ENCODE assay signal across 15 mouse cellular contexts in genomic region chr16:43951591-43951990, GRCm38 (mm10). TPM values are rescaled to one million over a fixed set of nuclear protein-coding genes. Genes with fewer than 3 reads are reported as not detected.
DNase-seq lines count a peak whose midpoint lies in the region; ATAC-seq and TF ChIP-seq lines count a peak whose summit lies in the region.
"Had no signal": no experiment of that assay in that cellular context is flagged by ENCODE, and none has a peak within 500 bp of the region (broad histone marks: within the 10 kb centered on the region; RNA-seq: fewer than 3 reads in every experiment).

No protein-coding gene starts in this region.

- ATAC-seq in erythroid progenitor cell, adult 5-6 weeks (replicated peaks; ENCODE audit: low FRiP score, poor library complexity, severe bottlenecking), result peak; percentile 34; the same call in 1 of the 2 replicates
- ATAC-seq in megakaryocyte progenitor cell, adult 5-6 weeks (replicated peaks; ENCODE audit: poor library complexity), result peak; percentile 96
- ATAC-seq: hindbrain, embryonic 16.5 days; Patski had no signal

- intact Hi-C loops in gastrocnemius, adult 2 months (cut with DNase I), result no loop called here

- 85% methylated on average over 4 of the region's 4 CpGs for WGBS in forebrain, embryonic 10.5 days

- no peaks in the 10 kb centered on the region for H3K4me1 ChIP-seq in forebrain, embryonic 10.5 days
- H3K4me1 ChIP-seq: limb, embryonic 12.5 days; midbrain, embryonic 12.5 days had no signal

- peaks cover 5% of the 10 kb centered on the region; the same call in 1 of the 2 replicates for H3K36me3 ChIP-seq in forebrain, embryonic 10.5 days (replicated peaks)
- H3K36me3 ChIP-seq: limb, embryonic 12.5 days; midbrain, embryonic 12.5 days had no signal

- H3K27ac ChIP-seq in gastrocnemius, adult 2 months, result no peak overlapping the region
- H3K27ac ChIP-seq in forebrain, embryonic 10.5 days, result no peak overlapping the region
- H3K27ac ChIP-seq: limb, embryonic 12.5 days; midbrain, embryonic 12.5 days had no signal

- TF ChIP-seq CTCF in gastrocnemius, adult 2 months (IDR thresholded peaks at IDR 0.05), result no peak

- no peak overlapping the region for H3K4me3 ChIP-seq in gastrocnemius, adult 2 months
- no peak overlapping the region for H3K4me3 ChIP-seq in forebrain, embryonic 10.5 days
- H3K4me3 ChIP-seq: erythroblast, embryonic 14.5 days; limb, embryonic 12.5 days; midbrain, embryonic 12.5 days had no signal

- no peaks in the 10 kb centered on the region for H3K9me3 ChIP-seq in forebrain, embryonic 10.5 days
- H3K9me3 ChIP-seq: limb, embryonic 12.5 days; midbrain, embryonic 12.5 days had no signal

- no peaks in the 10 kb centered on the region for H3K27me3 ChIP-seq in forebrain, embryonic 10.5 days (ENCODE audit: poor library complexity, severe bottlenecking)
- H3K27me3 ChIP-seq: limb, embryonic 12.5 days; midbrain, embryonic 12.5 days; Patski had no signal

- peak; percentile 39 for DNase-seq in gastrocnemius, adult 2 months
- DNase-seq in gastrocnemius, adult 18-20 months (ENCODE audit: low spot score), result no peak
- peak; percentile 91 for DNase-seq in A20 (ENCODE audit: low read depth, low spot score)
- DNase-seq in cerebellum, postnatal 4 days (ENCODE audit: low spot score in 2 of 2), result no peak
- no peak for DNase-seq in thymus, postnatal 25 days
- no peak for DNase-seq in forebrain, embryonic 10.5 days (ENCODE audit: extremely low spot score, low spot score)
- DNase-seq: cerebellum, postnatal 14 days; kidney, postnatal 4 days had no signal

RNA-seq across cellular contexts. Expression of gene Qtrt2, which starts 25.0 kb away (rescaled TPM):
- total RNA-seq in gastrocnemius, adult 2 months (2021), result 10 to 100 TPM; 11.0 to 11.4 TPM
- 10 to 100 TPM in 1 of 2 experiments, 1 to 10 TPM in 1; 6.7 to 12.5 TPM for total RNA-seq in gastrocnemius, adult 18-20 months (2021)
- 1.3 and 6.5 TPM in 2 replicates for total RNA-seq in erythroid progenitor cell, adult 5-6 weeks (2015; ENCODE audit: low replicate concordance)
- total RNA-seq in erythroid progenitor cell, adult 5-6 weeks (2017; ENCODE audit: low replicate concordance), result 2.6 and 2.7 TPM in 2 replicates
- 17.3 and 21.2 TPM in 2 replicates for total RNA-seq in megakaryocyte progenitor cell, adult 5-6 weeks (2015)
- total RNA-seq in megakaryocyte progenitor cell, adult 5-6 weeks (2017), result 44.9 and 46.5 TPM in 2 replicates
- polyA plus RNA-seq in forebrain, embryonic 10.5 days (2016; fragmentation: Nextera tagmentation; extraction: Ambion mirVana), result 33.9 and 38.1 TPM in 2 replicates

RNA-seq across cellular contexts. Expression of gene Zdhhc23, which starts 28.0 kb away (rescaled TPM):
- total RNA-seq in gastrocnemius, adult 2 months (2021), result 10 to 100 TPM in 1 of 2 experiments, 1 to 10 TPM in 1; 8.4 to 24.7 TPM
- 10 to 100 TPM in 1 of 2 experiments, 1 to 10 TPM in 1; 8.2 to 18.2 TPM for total RNA-seq in gastrocnemius, adult 18-20 months (2021)
- 1.7 and 2.2 TPM in 2 replicates for total RNA-seq in erythroid progenitor cell, adult 5-6 weeks (2015; ENCODE audit: low replicate concordance)
- total RNA-seq in erythroid progenitor cell, adult 5-6 weeks (2017; ENCODE audit: low replicate concordance), result 0.51 TPM in 1 of 2 replicates, not detected in the other
- total RNA-seq in megakaryocyte progenitor cell, adult 5-6 weeks (2015), result 0.59 and 1.4 TPM in 2 replicates
- 0.54 and 0.62 TPM in 2 replicates for total RNA-seq in megakaryocyte progenitor cell, adult 5-6 weeks (2017)
- 0.66 TPM in 2 replicates for polyA plus RNA-seq in forebrain, embryonic 10.5 days (2016; fragmentation: Nextera tagmentation; extraction: Ambion mirVana)

Comparison
In these comparisons a context has a peak if more than half of its experiments do, and no peak if none do; other contexts are left out.
1. DNase-seq: peak in gastrocnemius, adult 2 months (single experiment) and A20 (single experiment); none in gastrocnemius, adult 18-20 months (single experiment), cerebellum, postnatal 4 days (0 of 2), thymus, postnatal 25 days (single experiment) and forebrain, embryonic 10.5 days (single experiment).